Mouse (Mus musculus) forebrain, embryonic 15.5 days (tissue): ENCODE data around the gene Rps6ka1. TPM values are rescaled to one million over a fixed set of nuclear protein-coding genes. Genes with fewer than 3 reads are reported as not detected.

ENCODE experiments used
- ATAC-seq: fragments of 200-750 bp; cut with Nextera tagmentation; replicated peaks from 2 replicates; pipeline ENCODE4 v1.8.0; 2017; ENCODE audit warnings: mild to moderate bottlenecking, moderate TSS enrichment, moderate library complexity
- H3K27ac ChIP-seq: fragments of 300-500 bp; sonication (generic); replicated peaks from 2 replicates; pipeline ENCODE4 v1.5.1; 2015; ENCODE audit warnings: mild to moderate bottlenecking, inconsistent platforms
- H3K27me3 ChIP-seq: fragments of 300-500 bp; sonication (generic); 2 replicates; pipeline ENCODE4 v1.6.1; 2015; ENCODE audit warnings: inconsistent platforms
- H3K36me3 ChIP-seq: fragments of 300-500 bp; sonication (generic); 2 replicates; pipeline ENCODE4 v1.6.1; 2015; ENCODE audit warnings: mild to moderate bottlenecking, inconsistent platforms
- H3K4me1 ChIP-seq: fragments of 300-500 bp; sonication (generic); 2 replicates; pipeline ENCODE4 v1.6.1; 2015; ENCODE audit warnings: inconsistent platforms
- H3K4me2 ChIP-seq: fragments of 300-500 bp; sonication (generic); replicated peaks from 2 replicates; pipeline ENCODE4 v1.6.1; 2015; ENCODE audit warnings: mild to moderate bottlenecking, inconsistent platforms
- H3K4me3 ChIP-seq: fragments of 300-500 bp; sonication (generic); 2 replicates; pipeline ENCODE4 v1.5.1; 2015; ENCODE audit warnings: mild to moderate bottlenecking, inconsistent platforms
- H3K9ac ChIP-seq: fragments of 300-500 bp; sonication (generic); replicated peaks from 2 replicates; pipeline ENCODE4 v1.6.1; 2015; ENCODE audit warnings: mild to moderate bottlenecking, inconsistent platforms
- H3K9me3 ChIP-seq: fragments of 300-500 bp; sonication (generic); 2 replicates; pipeline ENCODE4 v1.6.1; 2016; ENCODE audit warnings: inconsistent platforms
- WGBS: fragments of 180-500 bp; shearing (Covaris S2); methylation state at CpG from one replicate; pipeline ENCODE4 v1.1.7; 2015; ENCODE audit warnings: mixed read lengths; 5-methylcytosine and 5-hydroxymethylcytosine counted together
- polyA plus RNA-seq: library from polyadenylated mRNA; unstranded; fragments of >200 nt; fragmentation: Nextera tagmentation; extraction: Ambion mirVana; gene quantifications from 2 replicates; pipeline ENCODE4 v1.2.1, GENCODE M21; 2015

Gene Rps6ka1
- polyA plus RNA-seq, 1 experiment from 2014 or later: 16.5 TPM

DNA sequence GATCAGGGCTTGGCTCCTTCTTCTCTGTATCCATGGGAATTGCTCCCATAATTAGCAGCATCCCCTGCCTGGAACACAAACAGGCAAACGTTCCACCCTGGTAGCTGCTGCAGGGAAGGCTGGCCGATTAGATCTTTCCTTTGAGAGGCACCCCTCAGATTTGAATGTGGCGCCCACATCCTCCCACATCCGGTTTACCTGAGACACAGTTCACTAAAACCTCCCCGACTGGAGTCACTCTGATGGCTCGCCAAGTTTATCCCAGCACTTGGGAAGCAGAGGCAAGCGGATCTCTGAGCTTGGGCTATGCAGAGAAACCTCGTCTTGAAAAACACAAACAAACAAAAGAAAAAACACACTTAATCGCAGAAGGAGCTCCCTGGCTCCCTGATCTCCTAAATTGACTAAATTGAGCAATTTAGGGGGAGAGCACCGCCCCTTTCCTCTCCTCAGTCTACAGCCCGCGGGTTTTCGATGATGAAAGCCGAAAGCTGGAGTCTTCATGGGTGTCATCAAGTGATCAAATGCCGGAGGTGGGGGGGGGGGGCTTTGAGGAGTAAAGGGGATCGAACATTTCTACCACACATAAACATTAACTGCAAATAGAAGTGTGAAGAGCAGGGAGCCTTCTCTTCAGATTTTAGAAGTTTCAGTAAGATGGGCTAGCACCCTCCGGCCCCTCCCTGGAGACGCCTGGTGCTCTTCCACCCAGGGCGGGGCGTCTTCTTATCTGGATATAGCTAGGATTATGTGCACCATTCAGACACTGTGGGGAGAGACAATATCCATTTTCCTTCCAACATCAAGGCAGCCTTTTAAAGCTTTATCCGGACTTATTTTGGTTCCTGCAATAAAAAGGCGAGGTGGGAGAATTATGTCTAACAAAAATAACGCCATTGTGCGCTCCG lies 59.5 kb downstream of the Rps6ka1 start:
- Histone ChIP-seq H3K36me3 (no peaks in the 10 kb centered on the region), H3K4me3 (no peak overlapping the region), H3K9ac (no peak overlapping the region), H3K9me3 (no peaks in the 10 kb centered on the region), H3K27ac (no peak overlapping the region), H3K4me1 (peaks cover 20% of the 10 kb centered on the region), H3K4me2 (peak overlapping the region; percentile 13; the same call in 1 of the 2 replicates), H3K27me3 (peaks cover 3% of the 10 kb centered on the region; the same call in 1 of the 2 replicates)
- ATAC-seq: no peak
- 21% methylated on average over 25 of the region's 25 CpGs for WGBS

DNA sequence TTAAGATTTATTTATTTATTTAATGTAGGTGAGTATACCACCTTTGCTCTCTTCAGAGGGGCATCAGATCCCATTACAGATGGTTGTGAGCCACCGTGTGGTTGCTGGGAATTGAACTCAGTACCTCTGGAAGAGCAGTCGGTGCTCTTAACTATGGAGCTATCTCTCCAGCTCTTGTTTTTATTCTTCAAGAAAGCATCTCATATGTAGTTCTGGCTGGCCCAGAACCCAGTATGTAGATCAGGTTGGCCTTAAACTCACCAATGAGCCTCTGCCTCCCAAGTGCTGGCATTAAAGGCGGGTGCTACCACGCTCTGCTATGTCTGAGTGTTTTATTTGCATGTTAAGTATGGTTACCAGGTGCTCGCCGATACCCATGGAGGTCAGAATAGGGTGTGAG lies 60.2 kb downstream of the Rps6ka1 start:
- Histone ChIP-seq H3K27ac (no peak overlapping the region), H3K9me3 (no peaks in the 10 kb centered on the region), H3K4me1 (peaks cover 20% of the 10 kb centered on the region), H3K4me2 (no peak overlapping the region), H3K27me3 (peaks cover 3% of the 10 kb centered on the region; the same call in 1 of the 2 replicates), H3K36me3 (no peaks in the 10 kb centered on the region), H3K4me3 (no peak overlapping the region), H3K9ac (no peak overlapping the region)
- ATAC-seq: no peak
- WGBS: 85% methylated on average over 6 of the region's 6 CpGs

DNA sequence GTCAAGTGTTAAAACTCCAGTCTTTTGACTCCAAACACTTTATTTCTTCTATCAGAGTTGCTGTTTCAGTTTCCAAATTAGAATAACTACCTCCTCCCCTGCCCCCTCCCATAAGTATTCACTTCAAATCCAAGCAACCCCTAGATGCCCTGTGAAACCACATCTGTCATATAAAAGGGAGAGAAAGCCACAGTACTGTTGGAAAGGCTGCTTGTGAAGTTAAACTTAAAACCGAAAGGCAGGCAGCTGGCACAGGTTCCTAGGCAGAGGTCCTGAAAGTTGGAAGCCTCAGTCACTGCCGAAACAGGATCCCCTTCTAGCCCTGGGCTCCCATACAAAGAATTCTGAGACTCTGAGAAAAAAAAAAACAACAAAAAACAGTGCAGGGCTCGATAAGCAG lies 61.9 kb downstream of the Rps6ka1 start:
- WGBS: 58% methylated on average over 3 of the region's 3 CpGs
- Histone ChIP-seq H3K4me1 (peaks cover 20% of the 10 kb centered on the region), H3K27ac (no peak overlapping the region), H3K27me3 (peaks cover 3% of the 10 kb centered on the region; the same call in 1 of the 2 replicates), H3K4me3 (no peak overlapping the region), H3K4me2 (no peak overlapping the region), H3K9ac (no peak overlapping the region), H3K9me3 (no peaks in the 10 kb centered on the region), H3K36me3 (no peaks in the 10 kb centered on the region)
- no peak for ATAC-seq

DNA sequence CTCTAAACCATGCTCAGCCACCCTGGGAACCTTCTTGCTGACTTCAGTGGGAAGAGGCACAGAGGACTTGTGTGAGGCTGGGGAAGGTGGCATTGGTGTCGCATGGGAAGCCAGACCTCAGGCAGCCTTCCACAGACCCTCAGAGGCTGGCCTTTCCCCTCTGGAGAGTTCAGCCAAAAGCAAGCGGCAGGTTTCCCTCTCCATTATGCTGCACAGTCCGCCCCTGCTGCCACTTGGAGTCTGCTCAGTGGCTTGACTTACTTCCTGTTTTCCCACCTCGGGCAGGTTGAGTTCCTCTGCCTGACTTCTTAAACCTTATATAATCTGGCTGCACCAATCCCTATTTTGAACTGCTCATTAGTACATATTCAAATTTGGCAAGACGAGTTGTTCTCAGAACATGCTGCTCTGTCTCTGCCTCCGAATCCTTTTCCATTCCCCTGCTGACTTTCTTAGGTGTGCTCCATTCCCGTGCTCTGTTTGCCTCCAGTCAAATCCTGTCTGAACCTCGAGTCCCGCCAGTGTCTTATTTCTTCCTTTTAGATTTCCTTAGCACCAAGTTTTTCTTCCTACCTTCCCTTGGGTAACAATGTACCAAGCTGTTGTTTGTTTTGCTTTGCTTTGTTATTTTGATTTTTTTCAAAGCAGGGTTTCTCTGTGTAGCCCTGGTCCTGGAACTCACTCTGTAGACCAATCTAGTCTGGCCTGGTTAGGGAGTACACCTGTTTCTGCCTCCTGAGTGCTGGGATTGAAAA lies 66.6 kb downstream of the Rps6ka1 start:
- Histone ChIP-seq H3K27ac (no peak overlapping the region), H3K36me3 (no peaks in the 10 kb centered on the region), H3K9me3 (no peaks in the 10 kb centered on the region), H3K4me3 (no peak overlapping the region), H3K9ac (no peak overlapping the region), H3K27me3 (no peaks in the 10 kb centered on the region), H3K4me1 (peaks cover 3% of the 10 kb centered on the region; the same call in 1 of the 2 replicates), H3K4me2 (no peak overlapping the region)
- no peak for ATAC-seq
- 42% methylated on average over 9 of the region's 9 CpGs for whole genome bisulfite sequencing

DNA sequence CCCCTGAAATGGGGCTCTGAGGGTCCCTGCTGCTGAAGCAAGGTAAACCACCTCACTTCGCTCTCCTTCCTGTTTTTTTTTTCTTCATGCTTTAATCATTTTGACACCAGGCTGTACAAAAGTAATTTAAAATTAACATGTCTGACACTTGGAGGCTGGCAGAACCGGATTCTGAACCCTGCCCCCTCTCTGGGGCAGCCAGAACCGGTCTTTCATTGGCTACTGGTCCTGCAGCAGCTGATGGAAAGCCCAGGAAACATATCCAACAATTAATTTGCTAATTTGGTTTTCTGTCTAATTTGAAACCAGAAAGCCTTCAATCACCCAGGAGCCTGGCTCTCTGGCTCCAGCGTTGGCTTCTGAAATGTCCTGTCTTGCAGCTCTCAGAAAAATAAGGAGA lies 67.4 kb downstream of the Rps6ka1 start:
- Histone ChIP-seq H3K9me3 (no peaks in the 10 kb centered on the region), H3K9ac (no peak overlapping the region), H3K27ac (no peak overlapping the region), H3K27me3 (no peaks in the 10 kb centered on the region), H3K36me3 (no peaks in the 10 kb centered on the region), H3K4me2 (no peak overlapping the region), H3K4me3 (no peak overlapping the region), H3K4me1 (peaks cover 10% of the 10 kb centered on the region)
- no peak for ATAC-seq
- 46% methylated on average over 4 of the region's 4 CpGs for WGBS

DNA sequence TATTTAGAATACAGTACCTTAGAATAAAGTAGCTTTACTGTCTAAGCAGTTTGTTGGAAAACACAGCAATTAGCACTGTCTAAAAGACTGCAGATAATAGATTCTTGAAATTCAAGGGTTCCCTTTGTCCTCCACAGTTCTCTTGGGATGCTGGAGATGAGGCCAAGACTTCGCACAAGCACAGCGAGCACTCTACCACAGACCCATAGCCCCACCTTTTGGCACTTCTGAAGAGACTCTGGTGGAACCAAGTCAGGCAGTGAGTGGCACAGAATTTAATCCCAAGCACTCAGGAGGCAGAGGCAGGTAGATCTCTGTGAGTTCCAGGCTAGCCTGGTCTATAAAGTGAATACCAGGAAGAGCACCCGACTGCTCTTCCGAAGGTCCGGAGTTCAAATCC lies 70.2 kb downstream of the Rps6ka1 start:
- H3K9ac ChIP-seq: no peak overlapping the region
- 89% methylated on average over 5 of the region's 5 CpGs for WGBS
- no peak overlapping the region for H3K4me3 ChIP-seq
- no peaks in the 10 kb centered on the region for H3K9me3 ChIP-seq
- no peak for ATAC-seq
- H3K4me1 ChIP-seq: peaks cover 24% of the 10 kb centered on the region
- H3K36me3 ChIP-seq: no peaks in the 10 kb centered on the region
- H3K27me3 ChIP-seq: no peaks in the 10 kb centered on the region
- H3K27ac ChIP-seq: no peak overlapping the region
- no peak overlapping the region for H3K4me2 ChIP-seq

DNA sequence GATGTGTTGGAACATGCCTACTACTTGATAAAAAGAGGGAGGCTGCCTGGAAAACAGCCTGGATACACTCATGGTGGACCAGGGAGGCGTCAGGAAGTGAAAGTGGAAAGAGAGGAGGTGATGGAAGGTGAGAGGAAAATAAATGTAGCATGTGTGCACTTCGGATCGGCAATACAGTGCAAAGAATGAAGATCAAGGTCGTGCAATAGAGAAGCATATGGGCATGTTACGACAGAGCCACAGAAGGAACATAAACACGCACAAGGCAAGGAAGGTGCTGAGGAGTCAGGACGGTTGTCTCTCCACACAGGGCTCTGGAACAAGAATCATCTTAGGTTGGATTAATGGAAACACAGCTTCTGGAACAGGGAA lies 71.1 kb downstream of the Rps6ka1 start:
- H3K27me3 ChIP-seq: no peaks in the 10 kb centered on the region
- no peaks in the 10 kb centered on the region for H3K9me3 ChIP-seq
- H3K4me2 ChIP-seq: no peak overlapping the region
- peaks cover 24% of the 10 kb centered on the region for H3K4me1 ChIP-seq
- H3K4me3 ChIP-seq: no peak overlapping the region
- H3K9ac ChIP-seq: no peak overlapping the region
- 30% methylated on average over 7 of the region's 7 CpGs for WGBS
- H3K36me3 ChIP-seq: no peaks in the 10 kb centered on the region
- no peak for ATAC-seq
- H3K27ac ChIP-seq: 0 out of 2 replicates have a peak overlapping the region, but pooled peaks have one; percentile 19

DNA sequence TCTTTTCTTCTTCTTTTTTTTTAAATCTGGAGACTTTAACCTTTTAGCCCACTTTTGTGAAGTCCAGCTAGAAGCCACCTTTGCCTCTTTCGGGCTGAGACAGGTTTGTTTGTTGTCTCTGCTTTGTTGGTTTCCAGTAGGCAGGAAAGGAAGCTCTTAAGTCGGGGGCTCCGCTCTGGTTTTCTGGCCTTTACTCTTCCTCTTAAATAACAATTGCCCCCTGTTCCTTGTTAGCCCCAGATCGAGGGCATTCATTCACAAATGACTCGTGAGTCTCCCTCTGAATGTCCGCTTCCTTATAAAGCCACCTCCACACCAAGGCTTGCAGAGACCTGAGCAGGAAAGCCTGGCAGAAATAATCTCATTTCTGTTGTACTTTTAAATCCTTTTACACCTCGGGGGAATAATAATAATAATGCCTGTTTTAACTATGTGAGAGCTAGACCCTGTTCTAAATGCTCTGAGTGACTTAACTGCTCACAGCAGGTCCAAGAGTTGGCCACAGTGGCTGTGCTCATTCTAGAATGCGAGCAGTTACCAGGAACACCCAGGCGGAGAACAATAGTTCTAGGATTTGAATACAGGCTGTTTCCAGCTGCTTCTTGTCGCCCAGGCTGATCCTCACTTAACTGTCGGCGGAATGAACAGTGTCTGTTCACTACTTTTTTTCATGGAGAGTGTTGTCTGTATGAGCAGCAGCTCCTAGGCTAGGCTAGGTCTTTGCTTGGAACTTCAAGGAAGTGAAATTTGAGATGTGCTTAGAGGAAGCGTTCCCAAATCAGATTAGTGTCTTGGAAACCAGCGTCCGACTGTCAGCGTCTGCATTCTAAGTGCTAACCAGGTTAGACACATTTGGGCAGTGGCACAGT lies 71.7 kb downstream of the Rps6ka1 start:
- 0 out of 2 replicates have a peak overlapping the region, but pooled peaks have one; percentile 19 for H3K27ac ChIP-seq
- no peak overlapping the region for H3K4me2 ChIP-seq
- H3K27me3 ChIP-seq: no peaks in the 10 kb centered on the region

DNA sequence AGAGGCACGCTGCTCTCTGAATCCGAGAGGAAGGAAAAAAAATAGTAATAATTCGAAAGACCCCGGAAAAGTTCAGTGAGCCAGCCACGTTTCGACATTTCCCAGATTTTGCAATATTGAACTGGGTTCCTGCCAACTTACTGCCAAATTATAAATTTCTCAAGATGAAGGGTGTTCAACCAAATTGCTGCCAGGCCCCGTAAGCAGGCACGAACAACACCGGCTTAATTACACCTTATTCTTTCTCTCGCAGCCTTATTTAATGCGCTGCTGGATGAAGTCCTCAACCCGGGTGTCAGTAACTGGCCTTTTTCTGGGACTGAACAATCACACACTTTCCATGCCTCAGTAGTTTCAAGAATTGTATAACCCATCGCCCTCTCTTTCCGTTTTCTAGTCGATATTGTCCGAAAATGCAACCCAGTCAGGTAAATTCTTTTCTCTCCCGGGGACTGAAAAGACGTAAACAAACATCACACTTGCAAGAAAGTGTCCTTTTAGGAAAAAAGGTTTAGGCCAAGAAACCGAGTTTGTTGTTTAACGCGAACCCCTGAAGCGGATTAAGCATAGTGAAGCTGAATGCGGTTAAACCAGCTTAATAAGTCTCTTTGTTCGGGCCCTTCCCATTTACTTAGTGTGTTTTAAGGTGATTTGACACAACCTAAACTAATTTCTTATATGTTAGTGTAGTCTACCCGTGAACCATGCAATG lies 72.6 kb downstream of the Rps6ka1 start:
- Histone ChIP-seq H3K27me3 (no peaks in the 10 kb centered on the region), H3K4me2 (peak overlapping the region; percentile 74), H3K9me3 (no peaks in the 10 kb centered on the region), H3K4me3 (peak overlapping the region; percentile 68), H3K9ac (peak overlapping the region; percentile 76), H3K36me3 (no peaks in the 10 kb centered on the region), H3K27ac (peak overlapping the region; percentile 99), H3K4me1 (peaks cover 24% of the 10 kb centered on the region)
- WGBS: 4% methylated on average over 25 of the region's 25 CpGs
- no peak for ATAC-seq

More for the DNA sequence above, 71.7 kb downstream of the Rps6ka1 start:
- Histone ChIP-seq H3K4me1 (peaks cover 24% of the 10 kb centered on the region), H3K36me3 (no peaks in the 10 kb centered on the region), H3K9me3 (no peaks in the 10 kb centered on the region), H3K4me3 (no peak overlapping the region), H3K9ac (0 out of 2 replicates have a peak overlapping the region, but pooled peaks have one; percentile 6)
- ATAC-seq: no peak
- WGBS: 7% methylated on average over 16 of the region's 16 CpGs

DNA sequence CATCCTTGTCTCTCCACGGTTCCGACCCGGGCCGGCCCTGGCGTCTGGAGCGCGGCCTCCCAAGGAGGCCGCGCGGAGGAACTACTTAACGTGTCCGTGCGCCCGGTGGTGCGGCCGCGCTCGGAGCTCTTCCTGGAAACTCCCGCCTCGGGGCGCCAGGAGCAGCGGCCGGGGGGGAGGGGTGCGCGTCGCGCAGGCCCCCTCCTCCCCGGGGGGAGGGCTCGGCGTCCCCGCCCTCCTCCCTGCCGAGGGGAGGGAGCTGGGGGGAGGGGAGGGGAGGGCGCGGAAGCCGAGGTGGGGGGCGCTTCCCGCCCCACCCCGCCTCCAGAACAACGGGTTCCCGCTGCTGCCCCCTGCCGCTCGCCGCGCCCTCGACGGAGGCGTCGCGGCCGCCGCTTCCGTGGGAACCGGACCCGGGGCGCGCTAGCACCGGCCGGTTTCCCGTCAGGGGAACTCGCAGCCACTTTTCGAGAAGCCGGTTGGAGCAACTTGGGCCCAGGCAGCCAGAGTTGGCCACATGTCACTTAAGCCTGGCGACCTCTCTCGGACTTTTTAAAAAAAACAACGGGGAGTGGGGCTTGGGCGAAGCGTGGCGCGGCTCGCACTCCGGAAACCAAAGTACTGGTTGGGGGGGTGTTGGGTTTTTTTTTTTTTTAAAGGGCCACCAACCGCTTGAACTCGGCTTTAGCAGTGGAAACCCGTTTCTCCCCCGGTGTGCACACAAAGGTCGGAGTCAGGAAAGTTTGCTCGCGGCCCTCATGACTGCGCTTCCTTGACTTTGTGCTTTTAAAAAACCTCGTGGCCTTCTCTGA lies 73.4 kb downstream of the Rps6ka1 start:
- H3K9me3 ChIP-seq: no peaks in the 10 kb centered on the region
- no peaks in the 10 kb centered on the region for H3K27me3 ChIP-seq
- ATAC-seq: peak; percentile 63
- no peaks in the 10 kb centered on the region for H3K36me3 ChIP-seq
- H3K9ac ChIP-seq: peak overlapping the region; percentile 76
- peak overlapping the region; percentile 68 for H3K4me3 ChIP-seq
- peaks cover 24% of the 10 kb centered on the region for H3K4me1 ChIP-seq
- under 1% methylated on average over 72 of the region's 80 CpGs for WGBS
- peak overlapping the region; percentile 74 for H3K4me2 ChIP-seq
- peak overlapping the region; percentile 99 for H3K27ac ChIP-seq
